Mouse (Mus musculus) CH12.LX (cell line): ENCODE measurements around the gene Gm42742. TPM values are rescaled to one million over a fixed set of nuclear protein-coding genes. Genes with fewer than 3 reads are reported as not detected.
A peak's percentile ranks its signal among the peaks of the same experiment; 100 is the strongest.

Experiments used
- DNase-seq: peaks from one replicate; pipeline ENCODE4 v3.0.0-alpha.2; 2013; ENCODE audit errors: extremely low read depth
- H3K27ac ChIP-seq: 2 replicates; pipeline ENCODE4 v1.5.1; 2012; ENCODE audit warnings: low read depth, mild to moderate bottlenecking, control low read depth, moderate library complexity; ENCODE audit not compliant: insufficient read depth
- H3K27me3 ChIP-seq: replicated peaks from 2 replicates; pipeline ENCODE3; 2012; ENCODE audit warnings: inconsistent platforms
- H3K36me3 ChIP-seq, 2 experiments: replicated peaks in 1 of 2; 2 replicates each; pipeline versions ENCODE3 to v1.6.1; 2012; ENCODE audit warnings: inconsistent platforms in 1 of 2, low read length in 1 of 2, mild to moderate bottlenecking in 1 of 2, mixed read lengths in 1 of 2, moderate library complexity in 1 of 2; ENCODE audit not compliant: control insufficient read depth in 1 of 2, insufficient read depth in 1 of 2
- H3K4me1 ChIP-seq, 2 experiments: 2 replicates each; pipeline ENCODE4 v1.6.1; 2012; ENCODE audit warnings: inconsistent platforms in 1 of 2, moderate library complexity in 1 of 2; ENCODE audit not compliant: insufficient read depth in 2 of 2, control insufficient read depth in 1 of 2
- H3K4me2 ChIP-seq: 2 replicates; pipeline ENCODE4 v1.6.1; 2012; ENCODE audit warnings: low read depth, mild to moderate bottlenecking, control low read depth; ENCODE audit not compliant: poor library complexity, insufficient read depth, severe bottlenecking
- H3K4me3 ChIP-seq, 3 experiments: fragments of 150-350 bp in 1 of 3; sonication (generic) in 1 of 3; replicated peaks in 1 of 3; 2 replicates each; pipeline versions ENCODE3 to v1.5.1; 2011 to 2012; ENCODE audit warnings: low read depth in 2 of 3, low read length in 2 of 3, mild to moderate bottlenecking in 2 of 3, moderate library complexity in 2 of 3, control low read depth in 1 of 3, improper control_type of control experiment in 1 of 3, inconsistent platforms in 1 of 3, mixed read lengths in 1 of 3; ENCODE audit not compliant: poor library complexity in 1 of 3
- H3K79me2 ChIP-seq: replicated peaks from 2 replicates; pipeline ENCODE4 v1.6.1; 2012; ENCODE audit warnings: mild to moderate bottlenecking, moderate library complexity; ENCODE audit not compliant: control insufficient read depth, poor library complexity, insufficient read depth, severe bottlenecking; ENCODE audit errors: extremely low read depth
- H3K9ac ChIP-seq: 2 replicates; pipeline ENCODE4 v1.6.1; 2012; ENCODE audit warnings: low read depth, mild to moderate bottlenecking, control low read depth, moderate library complexity; ENCODE audit not compliant: insufficient read depth
- H3K9me3 ChIP-seq: replicated peaks from 2 replicates; pipeline ENCODE3; 2012; ENCODE audit warnings: low read length, inconsistent platforms, mixed read lengths
- BHLHE40 ChIP-seq: IDR thresholded peaks from 2 replicates; pipeline ENCODE4 v1.6.1; 2011; ENCODE audit warnings: mild to moderate bottlenecking, low read depth, low read length, improper control_type of control experiment
- CTCF ChIP-seq, 2 experiments: IDR thresholded peaks in 1 of 2; conservative IDR thresholded peaks in 1 of 2; 2 replicates each; pipeline ENCODE4 v1.5.1; 2011 to 2012; ENCODE audit warnings: low read depth in 2 of 2, low read length in 2 of 2, improper control_type of control experiment in 1 of 2, inconsistent platforms in 1 of 2, mild to moderate bottlenecking in 1 of 2, moderate library complexity in 1 of 2
- ELF1 ChIP-seq: IDR thresholded peaks from 2 replicates; pipeline ENCODE4 v1.6.1; 2014; ENCODE audit warnings: low read depth, mild to moderate bottlenecking, inconsistent platforms, low read length, improper control_type of control experiment
- EP300 ChIP-seq: IDR thresholded peaks from 2 replicates; pipeline ENCODE4 v1.6.1; 2011; ENCODE audit warnings: low read length, improper control_type of control experiment
- HCFC1 ChIP-seq: IDR thresholded peaks from 2 replicates; pipeline ENCODE4 v1.6.1; 2012; ENCODE audit warnings: low read depth, mild to moderate bottlenecking, inconsistent platforms, low read length, improper control_type of control experiment
- IRF4 ChIP-seq: IDR thresholded peaks from 2 replicates; pipeline ENCODE4 v1.6.1; 2014; ENCODE audit warnings: low read depth, mild to moderate bottlenecking, inconsistent platforms, low read length, improper control_type of control experiment
- JUND ChIP-seq: conservative IDR thresholded peaks from 2 replicates; pipeline ENCODE4 v1.6.1; 2011; ENCODE audit warnings: low read depth, low read length, improper control_type of control experiment
- MAFK ChIP-seq: IDR thresholded peaks from 2 replicates; pipeline ENCODE4 v1.6.1; 2011; ENCODE audit warnings: low read length, improper control_type of control experiment; ENCODE audit not compliant: insufficient replicate concordance
- MAX ChIP-seq: IDR thresholded peaks from 2 replicates; pipeline ENCODE4 v1.6.1; 2011; ENCODE audit warnings: low read length, improper control_type of control experiment
- MAZ ChIP-seq: IDR thresholded peaks from 2 replicates; pipeline ENCODE4 v1.6.1; 2012; ENCODE audit warnings: low read depth, mild to moderate bottlenecking, inconsistent platforms, low read length, improper control_type of control experiment, moderate library complexity
- MEF2A ChIP-seq: IDR thresholded peaks from 2 replicates; pipeline ENCODE4 v1.6.1; 2014; ENCODE audit warnings: low read depth, mild to moderate bottlenecking, inconsistent platforms, low read length, improper control_type of control experiment, borderline replicate concordance
- MXI1 ChIP-seq: IDR thresholded peaks from 2 replicates; pipeline ENCODE4 v1.6.1; 2011; ENCODE audit warnings: mild to moderate bottlenecking, low read depth, low read length, improper control_type of control experiment
- MYC ChIP-seq: IDR thresholded peaks from 2 replicates; pipeline ENCODE4 v1.6.1; 2011; ENCODE audit warnings: low read depth, mild to moderate bottlenecking, improper control_type of control experiment, low read length
- NELFE ChIP-seq: IDR thresholded peaks from 2 replicates; pipeline ENCODE4 v1.6.1; 2011; ENCODE audit warnings: low read depth, low read length, improper control_type of control experiment
- NRF1 ChIP-seq: IDR thresholded peaks from 2 replicates; pipeline ENCODE4 v1.6.1; 2014; ENCODE audit warnings: low read depth, mild to moderate bottlenecking, inconsistent platforms, low read length, improper control_type of control experiment, moderate library complexity
- PAX5 ChIP-seq: IDR thresholded peaks from 2 replicates; pipeline ENCODE4 v1.6.1; 2012; ENCODE audit warnings: low read length, inconsistent platforms, mixed read lengths
- POLR2A ChIP-seq: IDR thresholded peaks from 2 replicates; pipeline ENCODE4 v1.6.1; 2011; ENCODE audit warnings: low read depth, mild to moderate bottlenecking, improper control_type of control experiment, low read length
- POLR2AphosphoS2 ChIP-seq: IDR thresholded peaks from 2 replicates; pipeline ENCODE4 v1.6.1; 2011; ENCODE audit warnings: low read depth, low read length, improper control_type of control experiment
- RCOR1 ChIP-seq: conservative IDR thresholded peaks from 2 replicates; pipeline ENCODE4 v1.6.1; 2012; ENCODE audit warnings: low read depth, mild to moderate bottlenecking, inconsistent platforms, low read length, improper control_type of control experiment
- TBP ChIP-seq: conservative IDR thresholded peaks from 2 replicates; pipeline ENCODE4 v1.6.1; 2011; ENCODE audit warnings: low read depth, low read length, improper control_type of control experiment
- TCF12 ChIP-seq: IDR thresholded peaks from 2 replicates; pipeline ENCODE4 v1.6.1; 2014; ENCODE audit warnings: low read depth, mild to moderate bottlenecking, inconsistent platforms, low read length, improper control_type of control experiment
- UBTF ChIP-seq: IDR thresholded peaks from 2 replicates; pipeline ENCODE4 v1.6.1; 2012; ENCODE audit warnings: low read depth, mild to moderate bottlenecking, inconsistent platforms, low read length, improper control_type of control experiment, moderate library complexity
- USF1 ChIP-seq: IDR thresholded peaks from 2 replicates; pipeline ENCODE4 v1.6.1; 2014; ENCODE audit warnings: low read depth, mild to moderate bottlenecking, inconsistent platforms, low read length, improper control_type of control experiment
- USF2 ChIP-seq: conservative IDR thresholded peaks from 2 replicates; pipeline ENCODE4 v1.6.1; 2011; ENCODE audit warnings: low read depth, low read length, improper control_type of control experiment
- ZC3H11A ChIP-seq: IDR thresholded peaks from 2 replicates; pipeline ENCODE4 v1.6.1; 2012; ENCODE audit warnings: low read depth, mild to moderate bottlenecking, inconsistent platforms, low read length, improper control_type of control experiment
- ZMIZ1 ChIP-seq: IDR thresholded peaks from 2 replicates; pipeline ENCODE4 v1.6.1; 2012; ENCODE audit warnings: low read depth, mild to moderate bottlenecking, inconsistent platforms, low read length, improper control_type of control experiment
- ZNF384 ChIP-seq: IDR thresholded peaks from 2 replicates; pipeline ENCODE4 v1.6.1; 2012; ENCODE audit warnings: low read depth, low read length, improper control_type of control experiment, inconsistent platforms
- dilution Hi-C: fragments of 300-500 bp; cut with MboI; formaldehyde crosslinking; loops from 2 replicates; pipeline ENCODE4 v1.14.3; 2020; ENCODE audit warnings: low sequenced_read_pairs; ENCODE audit not compliant: extremely low pct_unique_long_range_greater_than_20kb, extremely low pct_ligation_motif_present
- in situ Hi-C: fragments of 300-500 bp; cut with MboI; formaldehyde crosslinking; loops from 3 replicates; pipeline ENCODE4 v1.14.3; 2019; ENCODE audit warnings: low sequenced_read_pairs, low pct_ligation_motif_present, low pct_unique_long_range_greater_than_20kb, mixed read lengths
- polyA plus RNA-seq: library from polyadenylated mRNA; unstranded; fragments of >175 nt; gene quantifications from 2 replicates; pipeline ENCODE4 v1.2.1, GENCODE M21; 2012; ENCODE audit warnings: low read depth; ENCODE audit not compliant: insufficient read length
- total RNA-seq, 2 experiments: library from RNA; depleted of rRNA; stranded (reverse); fragments of 300-350 nt in 1 of 2; fragments of >200 nt in 1 of 2; gene quantifications; 2 replicates each; pipeline ENCODE4 v1.2.3; 2012 to 2014

Gene Gm42742
- total and polyA plus RNA-seq, 3 experiments = 6.1 to 45.1 (median 16.0) TPM

DNA sequence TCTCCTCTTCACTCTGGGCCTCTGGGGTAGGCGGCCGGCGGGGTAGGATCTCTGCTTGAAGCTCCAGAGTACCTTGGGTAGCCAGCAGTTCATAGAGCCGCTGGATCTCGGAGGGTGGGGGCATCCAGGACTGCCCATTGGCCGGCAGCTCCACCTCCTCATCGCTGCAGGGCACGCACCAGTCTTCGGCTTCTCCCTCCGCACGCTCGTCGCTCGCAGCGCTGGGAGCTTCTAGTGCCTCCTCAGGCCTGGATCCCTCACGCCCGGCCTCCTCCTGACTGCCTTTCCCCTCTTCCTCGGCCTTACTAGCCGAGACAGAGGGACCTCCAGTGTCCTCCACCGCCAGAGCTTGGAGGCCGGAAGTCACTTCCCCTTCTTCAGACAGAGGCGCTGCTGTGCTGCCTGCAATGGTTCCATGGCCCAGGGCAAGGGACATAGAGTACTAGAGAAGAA, 4.4 kb downstream of the Gm42742 start:
- dilution Hi-C loops (no loop called here), in situ Hi-C loops (loop anchor here (5.0 to 10.0 kb wide), 2 partner anchors 54 to 312 kb away; partner anchors contain the start of gene Coro1a)
- Histone ChIP-seq H3K4me3 (peak overlapping the region; percentile 65 to 92 (median 89)), H3K36me3 (peaks cover 6 to 50% of the 10 kb centered on the region in 2 experiments), H3K4me1 (peaks cover 22 to 70% of the 10 kb centered on the region in 2 experiments; a peak in 3 of 4 replicates), H3K79me2 (peaks cover 14% of the 10 kb centered on the region), H3K27me3 (no peaks in the 10 kb centered on the region), H3K9ac (peak overlapping the region; percentile 91), H3K9me3 (no peaks in the 10 kb centered on the region), H3K27ac (peak overlapping the region; percentile 80), H3K4me2 (peak overlapping the region; percentile 77)
- DNase-seq = no peak
- TF ChIP-seq EP300 (no peak), TCF12 (0 out of 2 replicates have a peak, but pooled peaks have one; percentile 12), ZC3H11A (no peak), POLR2A (no peak), ELF1 (peak; percentile 66), NRF1 (no peak)

DNA sequence TGATC, 4.6 kb downstream of the Gm42742 start, which contains the start of gene Pagr1b:
Pagr1b (minus strand) TSS at position 4 of the 5 bp plus-strand sequence.
- Histone ChIP-seq H3K79me2 (peaks cover 14% of the 10 kb centered on the region), H3K4me2 (peak within 1 kb of the TSS; percentile 77), H3K27me3 (no peaks in the 10 kb centered on the region), H3K27ac (peak within 1 kb of the TSS; percentile 80), H3K4me3 (peak within 1 kb of the TSS; percentile 65 to 92 (median 89)), H3K4me1 (peaks cover 22 to 70% of the 10 kb centered on the region in 2 experiments; a peak in 3 of 4 replicates), H3K9ac (peak within 1 kb of the TSS; percentile 91), H3K36me3 (peaks cover 6 to 50% of the 10 kb centered on the region in 2 experiments), H3K9me3 (no peaks in the 10 kb centered on the region)
- no peak for DNase-seq
- in situ Hi-C loops (loop anchor here (5.0 to 10.0 kb wide), 2 partner anchors 54 to 311 kb away; partner anchors contain the start of gene Coro1a), dilution Hi-C loops (no loop called here)
- TF ChIP-seq TBP = no peak
- TF ChIP-seq UBTF = no peak
- no peak for TF ChIP-seq POLR2AphosphoS2
- no peak for TF ChIP-seq MEF2A
- TF ChIP-seq USF1 = no peak
- no peak for TF ChIP-seq USF2
- no peak for TF ChIP-seq JUND
- no peak for TF ChIP-seq RCOR1
- TF ChIP-seq ZNF384 = no peak
- TF ChIP-seq, all 38 proteins: peak for 0

DNA sequence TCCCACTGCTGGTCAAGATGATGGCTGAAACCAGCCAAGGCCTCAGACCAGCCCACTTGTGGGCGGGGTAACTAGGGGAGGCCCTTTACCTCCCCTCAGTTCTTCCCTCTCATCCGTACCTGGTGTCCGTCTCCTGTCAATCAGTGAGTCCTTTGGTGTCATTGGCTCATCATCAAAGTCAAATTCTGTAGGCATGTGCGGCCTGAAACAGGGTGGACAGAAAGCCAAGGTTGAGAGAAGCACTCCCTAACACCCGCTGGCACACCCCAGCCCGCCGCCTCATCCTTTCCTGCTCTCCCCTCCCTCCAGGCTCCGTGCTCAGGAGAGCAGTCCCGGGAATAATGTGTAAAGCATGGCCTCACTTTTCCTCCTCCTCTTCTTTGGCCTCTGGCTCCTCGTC, 4.8 kb downstream of the Gm42742 start:
- Histone ChIP-seq H3K27ac (peak overlapping the region; percentile 80), H3K79me2 (peaks cover 14% of the 10 kb centered on the region), H3K36me3 (peaks cover 6 to 50% of the 10 kb centered on the region in 2 experiments), H3K9ac (peak overlapping the region; percentile 91), H3K4me1 (peaks cover 22 to 70% of the 10 kb centered on the region in 2 experiments; a peak in 3 of 4 replicates), H3K27me3 (no peaks in the 10 kb centered on the region), H3K9me3 (no peaks in the 10 kb centered on the region), H3K4me3 (peak overlapping the region; percentile 65 to 92 (median 89)), H3K4me2 (peak overlapping the region; percentile 77)
- dilution Hi-C loops = no loop called here
- peak; percentile 89 for DNase-seq
- in situ Hi-C loops = loop anchor here (5.0 to 10.0 kb wide), 2 partner anchors 54 to 311 kb away; partner anchors contain the start of gene Coro1a
- peak; percentile 71 for TF ChIP-seq MXI1
- TF ChIP-seq HCFC1 = no peak
- TF ChIP-seq MAX = peak; percentile 72
- TF ChIP-seq ZMIZ1 = 0 out of 2 replicates have a peak, but pooled peaks have one; percentile 20
- TF ChIP-seq POLR2A = peak; percentile 79
- TF ChIP-seq TBP = peak; percentile 80
- no peak for TF ChIP-seq PAX5
- no peak for TF ChIP-seq JUND
- TF ChIP-seq IRF4 = no peak
- TF ChIP-seq NRF1 = peak; percentile 52; the same call in 1 of the 2 replicates
- TF ChIP-seq NELFE = peak; percentile 73
- peak; percentile 83 for TF ChIP-seq MYC
- no peak for TF ChIP-seq ZC3H11A
- no peak for TF ChIP-seq MAFK
- 0 out of 2 replicates have a peak, but pooled peaks have one; percentile 58 for TF ChIP-seq MAZ
- TF ChIP-seq CTCF (conservative IDR thresholded peaks at IDR 0.05 in 1 of 2, IDR thresholded peaks at IDR 0.05 in 1 of 2; ENCODE audit: low read depth in 2 of 2, low read length in 2 of 2) = no peak
- TF ChIP-seq ELF1 = peak; percentile 50; the same call in 1 of the 2 replicates
- peak; percentile 60; the same call in 1 of the 2 replicates for TF ChIP-seq BHLHE40
